Mouse (Mus musculus): ENCODE results near the gene Dusp3. TPM values are rescaled to one million over a fixed set of nuclear protein-coding genes. Genes with fewer than 3 reads are reported as not detected.
"Not testable (repeated sequence)": the region's sequence is repeated elsewhere in the genome, so short reads cannot be mapped to it uniquely, and the experiment has no call there.

Dusp3 gene
- total RNA-seq, 2 experiments from 2014 or later, result 1.1 to 3.9 TPM

DNA sequence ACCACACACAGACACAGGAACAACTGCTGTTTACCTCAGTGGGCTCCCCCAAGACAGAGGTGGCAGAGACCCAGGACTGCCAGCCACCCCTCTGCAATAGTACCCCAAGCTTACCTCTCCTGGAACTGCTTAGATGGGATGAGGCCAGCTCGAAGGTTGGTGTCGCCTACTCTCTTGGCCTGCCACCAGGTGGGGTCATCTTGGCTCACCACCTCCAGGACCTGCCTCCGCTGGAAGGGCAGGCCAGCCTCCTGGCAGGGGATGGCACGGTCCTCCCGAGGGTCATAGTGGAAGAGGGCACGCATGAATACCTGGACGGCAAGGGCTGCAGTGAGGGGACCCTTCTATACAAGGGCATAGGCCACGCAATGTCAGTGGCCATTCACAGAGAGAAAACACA lies 26.4 kb upstream of the Dusp3 start:
- ATAC-seq (replicated peaks; ENCODE audit: poor library complexity, severe bottlenecking), result no peak

DNA sequence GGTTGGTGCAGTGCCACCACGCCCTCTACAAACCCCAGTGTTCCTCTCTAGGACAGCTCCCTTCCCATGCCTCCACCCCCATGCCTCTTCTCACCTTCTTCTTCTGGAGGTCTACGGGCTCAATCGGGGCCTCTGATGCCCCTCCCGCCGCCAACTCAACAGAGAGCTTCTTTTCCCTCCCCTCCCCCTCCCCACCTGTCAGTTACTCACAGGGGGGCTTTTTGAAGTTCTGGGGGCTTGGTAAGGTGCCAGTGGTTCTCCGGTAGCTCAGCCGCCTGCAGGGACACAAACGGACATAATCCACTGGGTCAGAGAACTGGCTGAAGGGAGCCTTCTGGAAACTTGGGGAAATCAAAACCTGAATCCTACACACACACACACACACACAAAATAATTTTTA lies 24.7 kb upstream of the Dusp3 start:
- ATAC-seq (replicated peaks; ENCODE audit: poor library complexity, severe bottlenecking), result no peak

DNA sequence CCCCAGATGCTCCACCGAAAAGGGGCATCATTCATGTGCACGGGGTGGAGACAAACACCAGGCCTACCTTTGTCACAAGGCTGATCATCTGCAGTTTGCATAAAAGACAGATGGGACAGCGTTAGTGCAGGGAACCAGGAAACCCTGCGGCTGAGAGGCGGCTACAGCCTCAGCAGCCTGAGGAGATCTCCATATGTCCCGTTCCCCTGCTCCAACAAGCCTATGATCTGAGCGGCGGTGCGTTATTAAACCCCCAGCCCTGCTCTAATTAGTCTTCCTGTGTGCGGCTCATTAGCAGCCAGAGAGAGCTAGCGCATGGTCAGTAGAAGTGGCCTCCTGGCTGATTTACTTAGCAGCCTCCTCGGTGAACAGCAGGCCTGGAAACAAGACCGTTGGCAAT lies 23.3 kb upstream of the Dusp3 start:
- no peak for ATAC-seq (replicated peaks; ENCODE audit: poor library complexity, severe bottlenecking)

DNA sequence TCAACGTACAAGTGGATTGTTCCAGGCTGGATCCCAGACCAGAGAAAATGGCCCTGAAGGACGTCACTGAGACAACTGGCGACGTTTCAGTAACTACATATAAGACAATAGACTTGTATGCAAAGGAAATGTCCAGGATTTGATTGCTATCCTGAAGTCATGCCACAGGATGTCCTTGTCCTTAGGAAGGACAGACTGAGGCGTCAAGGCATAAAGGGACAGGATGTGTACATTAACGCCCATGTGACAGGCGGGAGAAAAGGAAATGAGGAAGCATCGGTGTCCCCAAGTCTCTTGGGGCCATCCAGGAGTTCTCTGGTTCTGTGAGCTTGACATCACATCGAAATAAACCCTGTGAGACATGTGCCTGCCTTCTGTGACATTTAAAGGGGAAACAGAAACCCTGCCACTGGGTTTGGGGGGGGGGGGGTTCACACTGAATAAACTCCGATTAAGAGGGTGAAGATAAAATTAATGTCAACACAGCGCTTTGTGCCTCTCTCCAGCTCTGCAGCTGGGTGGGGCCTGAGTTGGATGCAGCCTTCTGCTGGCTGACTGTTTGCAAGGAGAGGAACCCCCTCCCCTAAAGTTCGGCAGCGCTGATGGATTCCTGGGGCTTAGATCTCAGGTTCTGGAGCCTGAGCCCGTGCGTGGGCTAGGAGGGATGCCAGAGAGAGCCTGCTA lies 22.3 kb upstream of the Dusp3 start:
- no peak for ATAC-seq (replicated peaks; ENCODE audit: poor library complexity, severe bottlenecking)

DNA sequence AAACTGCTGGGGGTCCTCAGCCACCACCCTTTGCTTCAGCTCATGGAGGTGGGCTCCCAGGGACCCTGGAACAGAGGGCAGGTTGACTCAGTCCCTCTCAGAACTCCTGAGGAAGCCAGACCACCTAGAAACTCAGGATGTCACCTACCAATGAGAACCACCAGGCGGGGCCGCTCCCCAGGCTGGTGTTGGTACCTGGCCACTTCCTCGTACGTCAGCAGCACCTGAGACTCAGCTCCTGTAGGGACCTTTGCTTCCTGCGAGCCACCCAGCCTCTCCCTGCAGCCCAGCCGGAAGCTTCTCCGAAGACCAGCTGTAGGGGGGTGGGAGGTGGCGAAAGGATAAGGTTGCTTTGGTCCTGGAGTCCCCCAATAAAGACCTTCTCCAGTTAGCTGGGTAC lies 21.6 kb upstream of the Dusp3 start:
- no peak for ATAC-seq (replicated peaks; ENCODE audit: poor library complexity, severe bottlenecking)

DNA sequence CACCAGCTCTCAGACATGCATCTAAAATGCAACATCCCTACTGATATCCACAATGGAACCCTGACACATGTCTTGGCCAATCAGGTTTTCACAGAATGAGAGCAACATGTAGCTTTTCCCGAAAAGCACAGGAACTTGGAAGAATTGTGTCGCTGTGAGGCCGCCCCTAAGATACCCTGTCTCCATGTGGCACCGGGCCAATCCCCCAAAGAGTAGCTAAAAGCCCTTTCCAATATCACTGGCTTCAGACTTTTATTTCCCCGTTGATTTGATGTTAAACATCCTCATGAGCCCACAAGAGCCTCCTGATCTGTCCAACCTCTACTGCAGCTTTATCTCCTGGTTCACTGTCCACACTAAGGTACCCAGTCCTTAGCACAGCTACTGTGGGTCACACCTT lies 19.9 kb upstream of the Dusp3 start:
- ATAC-seq (replicated peaks; ENCODE audit: poor library complexity, severe bottlenecking), result no peak

DNA sequence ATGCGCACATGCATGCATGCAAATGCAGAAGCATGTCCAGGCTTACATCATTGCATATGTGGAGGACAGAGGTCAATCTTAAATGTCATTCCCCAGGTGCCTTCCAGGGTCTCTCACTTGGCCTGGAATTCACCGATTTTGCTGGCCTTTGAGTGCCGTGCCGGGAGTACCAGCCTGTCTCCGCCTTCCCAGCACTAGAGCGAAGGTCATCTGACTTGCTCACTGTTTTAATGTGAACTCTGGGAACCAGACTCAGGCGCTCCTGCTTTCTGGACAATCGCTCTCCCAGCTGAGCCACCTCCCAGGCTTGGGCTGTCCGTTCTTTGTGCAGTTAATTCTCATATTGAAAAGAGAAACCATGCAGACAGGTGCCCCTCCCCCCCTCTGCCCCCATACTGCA lies 19.5 kb upstream of the Dusp3 start:
- ATAC-seq (replicated peaks; ENCODE audit: poor library complexity, severe bottlenecking), result no peak

DNA sequence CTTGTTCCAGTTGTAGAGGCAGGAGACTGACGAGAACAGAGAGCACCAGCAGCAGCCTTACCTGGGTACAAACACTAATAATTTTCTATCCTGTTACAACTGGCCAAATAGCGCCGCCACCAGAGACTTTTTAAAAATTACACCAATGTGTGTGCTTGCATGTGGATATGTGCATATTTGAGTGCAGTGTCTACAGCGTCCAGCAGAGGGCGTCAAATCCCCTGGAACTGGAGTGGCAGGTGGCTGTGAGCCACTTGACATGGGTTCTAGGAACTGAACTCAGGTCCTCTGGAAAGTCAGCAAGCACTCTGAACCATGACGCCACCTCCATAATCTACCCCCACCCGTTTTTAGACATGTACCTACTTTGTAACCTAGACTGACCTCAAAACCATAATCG lies 17.4 kb upstream of the Dusp3 start:
- ATAC-seq (replicated peaks; ENCODE audit: poor library complexity, severe bottlenecking), result no peak

DNA sequence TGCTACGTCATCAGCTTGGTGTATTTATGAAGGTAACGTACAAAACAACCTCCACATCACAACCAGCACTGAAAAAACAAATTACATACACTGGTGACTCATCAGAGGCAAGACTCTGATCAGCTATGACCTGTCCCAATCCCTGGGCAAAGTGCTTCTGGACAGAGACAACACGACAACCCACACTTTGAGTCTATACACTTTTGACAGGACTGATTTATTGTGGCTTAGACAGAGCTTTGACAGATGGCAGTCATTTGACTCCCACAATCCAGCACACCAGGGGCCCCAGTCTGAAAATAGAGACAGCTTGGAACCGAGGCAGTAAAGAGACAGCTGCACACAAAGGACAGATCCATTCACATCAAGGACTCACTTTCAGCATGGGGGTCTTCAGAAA lies 12.7 kb upstream of the Dusp3 start:
- no peak for ATAC-seq (replicated peaks; ENCODE audit: poor library complexity, severe bottlenecking)

DNA sequence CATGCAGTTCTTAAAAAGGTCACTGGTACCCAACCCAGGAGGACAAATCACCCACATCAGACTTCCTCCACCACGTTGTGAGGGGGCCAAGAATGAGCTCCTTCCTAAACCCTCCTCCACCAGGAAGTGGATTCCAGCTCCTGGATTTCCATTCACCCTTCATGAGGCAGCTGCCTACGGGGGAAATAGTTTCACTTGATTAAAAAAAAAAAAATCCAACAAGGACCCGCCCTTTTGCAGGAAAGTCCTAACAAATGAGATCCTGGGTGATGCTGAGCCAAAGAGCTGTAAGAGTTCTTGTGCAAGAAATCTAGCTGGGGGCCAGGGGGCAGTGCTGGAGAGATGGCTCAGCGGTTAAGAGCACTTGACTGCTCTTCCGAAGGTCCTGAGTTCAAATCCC lies 11.4 kb upstream of the Dusp3 start:
- no peak for ATAC-seq (replicated peaks; ENCODE audit: poor library complexity, severe bottlenecking)

DNA sequence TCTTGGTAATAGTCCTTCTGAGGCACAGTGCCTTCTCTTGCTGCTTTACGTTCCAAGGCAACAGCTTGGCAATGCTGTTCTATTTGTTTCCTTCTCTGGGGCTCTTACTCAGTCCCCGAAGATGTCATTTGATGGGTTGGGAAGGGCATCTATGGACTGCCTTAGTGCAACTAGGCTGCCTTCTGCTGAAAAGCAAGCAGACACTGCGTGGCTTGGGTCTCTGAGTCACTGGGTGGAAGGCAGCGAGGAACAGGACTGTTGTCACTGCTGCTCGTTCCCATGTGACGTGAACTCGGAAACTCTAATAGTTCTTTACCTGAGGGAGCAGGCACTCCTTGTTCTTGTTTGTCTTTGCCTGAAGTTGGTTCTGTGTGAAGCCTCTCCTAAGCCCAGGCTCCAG lies 9.1 kb upstream of the Dusp3 start:
- ATAC-seq (replicated peaks; ENCODE audit: poor library complexity, severe bottlenecking), result no peak

DNA sequence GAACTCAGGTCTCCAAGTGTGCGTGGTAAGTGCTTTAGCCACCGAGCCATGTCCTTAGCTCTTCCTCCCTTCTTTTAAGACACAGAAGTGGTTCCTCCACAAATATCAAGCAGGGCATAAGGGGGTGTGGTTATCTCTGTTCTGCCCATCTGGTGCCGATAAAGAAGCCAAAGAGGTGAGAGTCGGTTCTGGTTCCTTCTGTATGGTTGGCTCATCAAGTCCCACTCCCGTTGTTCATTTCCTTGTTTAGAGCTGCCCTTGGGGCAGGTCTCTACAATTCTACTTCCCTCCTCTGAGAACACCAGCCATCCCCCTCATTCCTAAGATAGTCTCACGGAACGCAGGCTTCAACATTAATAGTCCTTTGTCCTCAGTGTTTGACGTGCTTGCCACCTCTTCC lies 7.3 kb upstream of the Dusp3 start:
- ATAC-seq (replicated peaks; ENCODE audit: poor library complexity, severe bottlenecking), result no peak

DNA sequence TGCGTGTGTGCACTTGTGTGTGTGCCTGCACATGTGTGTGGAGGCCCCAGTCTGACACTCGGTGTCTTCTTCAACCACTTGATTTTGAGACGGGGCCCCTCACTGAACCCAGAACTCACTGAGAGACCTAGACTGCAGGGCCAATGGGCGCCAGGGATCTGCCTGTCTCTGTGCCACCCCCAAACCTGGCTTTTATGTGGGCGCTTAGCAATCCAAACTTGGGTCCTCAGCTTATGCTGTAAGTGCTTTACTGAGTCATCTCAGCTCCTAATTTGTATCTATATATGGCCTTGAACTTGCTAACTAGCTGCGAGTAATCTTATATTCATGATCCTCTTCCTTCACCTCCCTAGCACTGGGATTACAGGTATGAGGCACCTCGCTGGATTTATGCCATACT lies 5.6 kb upstream of the Dusp3 start:
- no peak for ATAC-seq (replicated peaks; ENCODE audit: poor library complexity, severe bottlenecking)

DNA sequence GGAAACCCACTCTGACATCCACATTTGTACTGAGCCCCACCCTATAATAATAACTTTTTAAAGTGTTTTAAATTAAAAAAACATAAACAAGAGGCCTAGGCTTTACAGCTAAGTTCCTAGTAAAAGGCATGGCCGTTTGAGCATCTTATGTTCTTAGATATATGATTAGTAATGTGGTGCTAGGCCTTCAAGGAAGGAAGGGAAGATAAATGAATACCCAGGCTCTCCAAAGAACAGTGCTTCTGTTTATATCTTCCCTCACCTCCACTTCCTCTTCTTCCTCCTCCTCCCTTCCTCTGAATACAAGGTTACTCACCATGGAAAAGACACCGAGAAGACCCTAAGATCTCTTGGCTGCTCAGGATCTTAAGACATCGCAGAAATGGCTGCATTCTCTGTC lies 5.0 kb upstream of the Dusp3 start:
- no peak for ATAC-seq (replicated peaks; ENCODE audit: poor library complexity, severe bottlenecking)

DNA sequence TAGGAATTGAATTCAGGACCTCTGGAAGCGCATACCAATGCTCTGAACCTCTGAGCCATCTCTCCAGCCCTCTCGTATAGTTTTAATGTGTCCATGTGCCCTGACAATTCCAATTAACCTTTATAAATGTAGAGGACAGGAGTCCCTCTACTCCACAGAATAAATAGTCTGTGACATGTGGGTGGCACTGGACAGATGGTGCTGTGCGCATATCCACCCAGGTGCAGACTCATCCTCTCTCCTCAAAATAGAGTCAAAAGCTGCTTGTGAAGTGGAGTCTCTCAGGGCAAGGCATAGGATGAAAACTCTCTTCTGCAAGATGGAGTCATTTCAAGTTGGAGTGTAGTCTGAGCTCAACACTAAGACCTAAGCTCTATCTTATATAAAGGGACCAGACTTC lies 3.4 kb upstream of the Dusp3 start:
- ATAC-seq (replicated peaks; ENCODE audit: poor library complexity, severe bottlenecking), result no peak

DNA sequence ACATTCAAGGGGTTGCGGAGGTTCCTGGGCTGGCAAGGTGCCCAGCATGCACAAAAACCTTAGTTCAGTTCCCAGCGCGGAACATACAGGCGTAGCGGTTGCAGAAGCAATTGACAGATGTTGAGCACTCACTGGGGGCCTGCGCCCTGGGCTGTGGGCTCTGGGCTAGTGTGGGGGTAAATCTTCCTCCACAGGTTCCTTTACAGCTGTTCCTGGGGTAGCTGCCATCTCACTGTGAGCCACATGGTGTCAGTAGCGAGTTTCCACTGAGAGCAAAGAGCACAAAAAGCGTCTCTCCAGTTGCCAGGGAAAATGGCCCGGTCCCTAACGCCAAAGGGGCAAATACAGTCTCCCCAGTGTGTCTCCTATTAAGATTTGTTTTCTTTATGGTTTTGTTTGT lies 823 bp downstream of the Dusp3 start:
- ATAC-seq (replicated peaks; ENCODE audit: poor library complexity, severe bottlenecking), result peak; percentile 36

DNA sequence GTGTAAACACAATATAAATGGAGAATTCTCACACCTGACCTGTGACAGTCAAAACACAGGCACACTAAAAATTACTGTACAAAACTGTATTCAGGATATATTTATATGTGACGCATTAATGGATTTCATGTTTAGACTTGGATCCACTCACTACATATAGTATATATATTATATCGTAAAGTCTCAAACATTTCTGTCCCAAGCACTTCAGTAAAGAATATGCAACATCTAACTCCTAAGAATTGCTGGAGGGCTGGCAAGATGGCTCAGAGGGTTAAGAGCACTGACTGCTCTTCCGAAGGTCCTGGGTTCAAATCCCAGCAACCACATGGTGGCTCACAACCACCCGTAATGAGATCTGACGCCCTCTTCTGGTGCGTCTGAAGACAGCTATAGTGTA lies 1.4 kb downstream of the Dusp3 start:
- ATAC-seq (replicated peaks; ENCODE audit: poor library complexity, severe bottlenecking), result not testable (repeated sequence)

DNA sequence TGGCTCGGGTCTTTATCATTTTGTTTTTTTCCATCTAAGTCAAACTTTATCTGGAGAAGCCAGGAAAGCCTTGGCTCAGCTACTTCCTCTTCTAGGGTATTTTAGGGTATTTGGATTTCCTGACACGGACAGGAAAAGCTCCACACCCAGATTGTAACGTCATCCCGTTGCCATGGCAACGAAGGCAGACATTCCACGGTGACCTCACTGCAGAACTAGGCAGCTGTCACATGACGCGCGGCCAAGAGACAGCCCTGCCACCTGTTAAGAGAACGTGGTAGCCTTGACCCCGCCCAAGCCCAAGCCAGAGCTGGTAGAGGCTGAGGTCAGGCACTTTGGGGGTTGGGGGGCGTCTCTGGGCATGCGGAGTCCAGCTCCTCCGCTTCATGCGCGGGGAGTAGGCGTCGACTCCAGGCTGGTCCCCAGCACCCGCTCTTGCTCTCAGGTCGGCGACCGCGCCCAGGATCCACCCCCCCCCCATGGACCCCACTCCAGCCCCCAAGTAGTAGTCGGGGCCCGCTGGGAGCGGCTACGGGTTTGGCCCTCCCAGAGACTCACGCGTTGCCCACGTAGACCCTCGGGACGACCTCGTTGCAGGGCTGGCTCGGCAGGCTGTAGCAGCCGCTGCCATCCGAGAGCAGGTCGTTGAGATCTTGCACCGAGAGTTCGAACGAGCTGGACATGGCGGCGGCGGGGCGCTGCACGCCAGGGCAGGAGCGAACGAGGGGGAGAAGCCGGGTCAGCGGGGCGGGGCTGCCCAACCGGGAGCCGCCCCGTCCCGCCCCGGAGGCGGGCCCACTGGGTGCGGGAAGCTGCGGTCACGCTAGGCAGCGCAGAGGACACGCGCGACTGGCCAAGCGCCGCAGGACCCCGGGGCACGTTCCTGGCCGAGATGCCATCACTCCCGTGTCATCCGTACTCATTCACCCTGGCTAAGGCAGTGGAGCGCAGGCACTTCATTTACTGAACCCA lies 2.5 kb downstream of the Dusp3 start, which contains the start of gene Cfap97d1:
TSS of gene Cfap97d1 (plus strand) at position 226 of the 972 bp plus-strand sequence.
- peak; percentile 76 for ATAC-seq (replicated peaks; ENCODE audit: poor library complexity, severe bottlenecking)

DNA sequence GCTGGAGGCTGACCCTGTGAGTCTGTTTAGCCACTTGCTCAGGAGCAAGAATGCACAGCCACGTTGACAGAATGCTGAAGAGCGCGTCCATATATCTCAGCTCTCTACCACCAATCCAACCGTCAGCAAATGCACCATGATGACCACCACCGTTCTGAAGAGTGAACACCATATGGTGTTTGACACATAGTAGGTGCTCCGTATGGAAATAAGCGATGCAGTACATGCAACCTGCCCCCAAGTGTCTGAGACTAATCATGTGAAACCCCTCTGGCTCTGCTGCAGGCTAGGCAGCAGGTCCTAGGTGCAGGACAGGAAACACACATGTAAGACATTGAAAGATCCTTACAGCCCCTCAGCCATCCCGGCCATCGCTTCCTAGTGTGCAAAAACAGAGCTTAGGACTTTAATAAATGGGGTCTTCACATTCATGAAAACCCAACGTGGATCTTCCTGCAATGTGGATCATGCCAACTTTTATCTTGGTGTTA lies 3.3 kb downstream of the Dusp3 start:
- no peak for ATAC-seq (replicated peaks; ENCODE audit: poor library complexity, severe bottlenecking)

DNA sequence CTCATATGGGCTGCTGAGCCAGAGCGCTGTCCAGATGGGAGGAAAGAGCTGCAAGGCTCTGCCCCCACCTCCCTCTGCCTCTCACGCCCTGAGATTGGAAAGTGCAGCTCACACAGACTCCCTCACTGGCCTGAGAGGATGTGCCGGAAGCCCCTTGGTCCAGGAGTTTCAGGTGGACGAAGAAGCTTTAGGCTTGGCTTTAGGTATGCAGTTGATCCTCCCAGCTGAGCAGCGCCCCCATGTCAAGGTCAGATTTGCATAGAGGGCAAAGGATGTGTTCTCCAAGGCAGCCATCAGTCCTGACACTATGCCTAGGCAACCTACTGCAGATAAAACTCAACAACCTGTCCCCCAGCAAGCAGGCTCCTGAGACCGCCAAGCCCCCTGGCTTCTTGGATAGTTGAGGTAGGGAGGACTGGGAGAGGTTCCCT lies 3.8 kb downstream of the Dusp3 start:
- ATAC-seq (replicated peaks; ENCODE audit: poor library complexity, severe bottlenecking), result no peak

DNA sequence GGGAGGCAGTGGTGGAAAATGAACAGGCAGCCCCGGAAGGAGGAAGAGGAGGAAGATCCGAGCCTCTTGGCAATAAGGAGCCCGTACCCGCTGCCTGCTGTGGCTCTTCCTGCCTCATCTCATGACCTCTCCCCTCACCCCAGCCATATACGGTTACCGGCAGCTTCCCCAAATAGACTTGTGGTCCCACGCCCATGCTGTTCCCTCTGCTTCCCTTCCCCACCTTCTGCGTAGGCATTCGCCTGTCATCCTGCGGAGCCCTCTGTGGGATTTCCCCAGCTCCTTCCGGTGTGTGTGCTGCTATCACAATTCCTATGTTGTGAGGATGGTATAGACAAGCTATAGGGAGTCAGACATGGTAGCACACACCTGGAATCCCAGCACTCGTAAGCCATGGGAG lies 5.0 kb downstream of the Dusp3 start:
- peak; percentile 66 for ATAC-seq (replicated peaks; ENCODE audit: poor library complexity, severe bottlenecking)

All from granulocyte monocyte progenitor cell, adult 5-6 weeks (primary cell).